Mouse (Mus musculus) lung, postnatal 0 days (tissue): ENCODE measurements around the gene Casd1. TPM values are rescaled to one million over a fixed set of nuclear protein-coding genes. Genes with fewer than 3 reads are reported as not detected.

Experiments
- ATAC-seq: fragments of 200-750 bp; cut with Nextera tagmentation; 2 replicates; pipeline ENCODE4 v1.8.0; 2017; ENCODE audit warnings: moderate library complexity
- DNase-seq: peaks from one replicate; pipeline ENCODE4 v3.0.0-alpha.2; 2016; ENCODE audit warnings: low spot score
- H3K27ac ChIP-seq: fragments of 300-500 bp; sonication (generic); 2 replicates; pipeline ENCODE4 v1.5.1; 2014; ENCODE audit warnings: antibody characterized with exemption, mild to moderate bottlenecking, low read length, mixed read lengths
- H3K27me3 ChIP-seq: fragments of 300-500 bp; sonication (generic); replicated peaks from 2 replicates; pipeline ENCODE4 v1.6.1; 2014; ENCODE audit warnings: low read length, mixed read lengths; ENCODE audit not compliant: insufficient read depth
- H3K36me3 ChIP-seq: fragments of 300-500 bp; sonication (generic); 2 replicates; pipeline ENCODE4 v1.6.1; 2014; ENCODE audit warnings: low read length, mixed read lengths; ENCODE audit not compliant: insufficient read depth
- H3K4me1 ChIP-seq: fragments of 300-500 bp; sonication (generic); 2 replicates; pipeline ENCODE4 v1.6.1; 2014; ENCODE audit warnings: antibody characterized with exemption, low read depth, low read length, mixed read lengths; ENCODE audit not compliant: insufficient read depth
- H3K4me2 ChIP-seq: fragments of 300-500 bp; sonication (generic); replicated peaks from 2 replicates; pipeline ENCODE4 v1.6.1; 2014; ENCODE audit warnings: low read depth, mild to moderate bottlenecking, low read length, moderate library complexity, mixed read lengths
- H3K4me3 ChIP-seq: fragments of 300-500 bp; sonication (generic); 2 replicates; pipeline ENCODE4 v1.5.1; 2014; ENCODE audit warnings: low read depth, low read length
- H3K9ac ChIP-seq: fragments of 300-500 bp; sonication (generic); replicated peaks from 2 replicates; pipeline ENCODE4 v1.6.1; 2014; ENCODE audit warnings: low read depth, mild to moderate bottlenecking
- H3K9me3 ChIP-seq: fragments of 300-500 bp; sonication (generic); 2 replicates; pipeline ENCODE4 v1.6.1; 2016; ENCODE audit warnings: low read length, mixed read lengths
- CTCF ChIP-seq: IDR thresholded peaks from 2 replicates; pipeline ENCODE4 v1.5.1; 2016; ENCODE audit warnings: antibody characterized with exemption, mild to moderate bottlenecking
- EP300 ChIP-seq: IDR thresholded peaks from 2 replicates; pipeline ENCODE4 v1.6.1; 2016; ENCODE audit warnings: antibody characterized with exemption, mild to moderate bottlenecking, control low read depth
- WGBS: fragments of 180-500 bp; shearing (Covaris S2); extraction: QIAGEN DNeasy Blood & Tissue Kit; methylation state at CpG from one replicate; pipeline ENCODE4 v1.1.7; 2014; 5-methylcytosine and 5-hydroxymethylcytosine counted together
- polyA plus RNA-seq: library from polyadenylated mRNA; unstranded; fragments of >200 nt; fragmentation: Nextera tagmentation; extraction: Ambion mirVana; gene quantifications from 2 replicates; pipeline ENCODE4 v1.2.1, GENCODE M21; 2015

Casd1 gene
- 18.4 and 21.7 TPM in 2 replicates for polyA plus RNA-seq

GRCm38 (mm10) chr6:4600658-4601296, at the start of gene Casd1:
Gene Casd1 (plus strand): TSS chr6:4600839.
- under 1% methylated on average over 35 of the region's 64 CpGs for WGBS
- no peaks in the 10 kb centered on the region for H3K9me3 ChIP-seq
- DNase-seq (peak; percentile 76), ATAC-seq (peak; percentile 84)
- no peak for TF ChIP-seq EP300
- TF ChIP-seq CTCF: 0 out of 2 replicates have a peak, but pooled peaks have one; percentile 2
- H3K4me1 ChIP-seq: peaks cover 3% of the 10 kb centered on the region; the same call in 1 of the 2 replicates
- H3K36me3 ChIP-seq: no peaks in the 10 kb centered on the region
- peak within 1 kb of the TSS; percentile 94 for H3K4me2 ChIP-seq
- peak within 1 kb of the TSS; percentile 96 for H3K9ac ChIP-seq
- H3K27ac ChIP-seq: peak within 1 kb of the TSS; percentile 95
- H3K4me3 ChIP-seq: peak within 1 kb of the TSS; percentile 88
- H3K27me3 ChIP-seq: no peaks in the 10 kb centered on the region

DNA sequence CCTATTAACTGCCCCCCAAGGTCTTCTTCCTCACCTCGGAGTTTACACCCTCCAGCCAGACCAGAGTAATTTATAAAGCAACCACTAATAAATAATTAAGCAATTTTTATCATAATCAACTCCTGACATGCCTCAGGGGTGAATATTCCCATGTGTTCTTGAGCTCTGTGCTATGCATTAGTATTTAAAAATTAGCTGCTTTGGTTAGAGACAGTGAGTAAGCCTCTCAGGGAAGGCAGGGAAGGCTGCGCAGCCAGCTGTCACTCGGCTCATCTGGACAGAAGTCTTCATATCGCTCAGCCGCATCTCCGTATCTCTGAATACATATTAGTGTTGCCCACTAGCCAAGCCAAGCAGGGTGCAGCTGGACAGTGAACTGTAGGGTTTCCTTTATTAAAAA, 45.3 kb upstream of the Casd1 start:
- Histone ChIP-seq H3K9ac (no peak overlapping the region), H3K27me3 (no peaks in the 10 kb centered on the region), H3K4me2 (no peak overlapping the region), H3K36me3 (no peaks in the 10 kb centered on the region), H3K9me3 (no peaks in the 10 kb centered on the region), H3K27ac (no peak overlapping the region), H3K4me1 (no peaks in the 10 kb centered on the region; the same call in 1 of the 2 replicates), H3K4me3 (no peak overlapping the region)
- WGBS: 69% methylated on average over 6 of the region's 6 CpGs
- ATAC-seq: no peak
- DNase-seq: no peak
- no peak for TF ChIP-seq EP300
- no peak for TF ChIP-seq CTCF

GRCm38 (mm10) chr6:4557086-4557485, 43.6 kb upstream of the Casd1 start:
- ATAC-seq (no peak), DNase-seq (no peak)
- TF ChIP-seq CTCF: no peak
- TF ChIP-seq EP300: no peak
- Histone ChIP-seq H3K27ac (no peak overlapping the region), H3K27me3 (no peaks in the 10 kb centered on the region), H3K9ac (no peak overlapping the region), H3K4me2 (no peak overlapping the region), H3K9me3 (no peaks in the 10 kb centered on the region), H3K36me3 (no peaks in the 10 kb centered on the region), H3K4me1 (no peaks in the 10 kb centered on the region; the same call in 1 of the 2 replicates), H3K4me3 (no peak overlapping the region)
- 67% methylated on average over 8 of the region's 8 CpGs for WGBS

DNA sequence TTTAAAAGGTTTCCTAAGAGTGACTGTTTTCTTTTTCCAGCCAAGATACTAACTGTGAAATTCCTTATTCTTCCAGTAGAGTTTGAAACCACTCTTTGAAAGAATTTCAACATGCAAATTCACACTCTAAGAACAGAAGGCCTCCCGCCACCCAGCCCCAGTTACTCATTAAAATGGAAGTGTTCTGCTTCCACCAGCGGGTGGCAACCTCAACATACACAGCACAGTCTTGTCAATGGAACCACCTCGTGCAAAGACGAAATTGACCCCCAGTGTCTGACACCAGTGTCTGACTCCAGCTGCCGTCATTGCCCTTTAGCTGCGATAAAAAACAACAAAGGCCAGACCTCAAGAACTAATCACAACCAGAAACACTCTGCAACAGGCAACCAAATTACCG, 43.0 kb upstream of the Casd1 start:
- peak; percentile 83 for ATAC-seq
- Histone ChIP-seq H3K9me3 (no peaks in the 10 kb centered on the region), H3K4me2 (no peak overlapping the region), H3K4me3 (no peak overlapping the region), H3K27me3 (no peaks in the 10 kb centered on the region), H3K4me1 (no peaks in the 10 kb centered on the region; the same call in 1 of the 2 replicates), H3K9ac (no peak overlapping the region), H3K36me3 (no peaks in the 10 kb centered on the region), H3K27ac (no peak overlapping the region)
- TF ChIP-seq CTCF (peak; percentile 79), EP300 (no peak)
- WGBS: 13% methylated on average over 7 of the region's 7 CpGs
- peak; percentile 84 for DNase-seq

GRCm38 (mm10) chr6:4561156-4561555, 39.5 kb upstream of the Casd1 start:
- Histone ChIP-seq H3K4me3 (no peak overlapping the region), H3K4me1 (no peaks in the 10 kb centered on the region; the same call in 1 of the 2 replicates), H3K27me3 (no peaks in the 10 kb centered on the region), H3K4me2 (no peak overlapping the region), H3K36me3 (no peaks in the 10 kb centered on the region), H3K9ac (no peak overlapping the region), H3K9me3 (no peaks in the 10 kb centered on the region), H3K27ac (no peak overlapping the region)
- 17% methylated on average over 11 of the region's 11 CpGs for WGBS
- no peak for TF ChIP-seq EP300
- DNase-seq (no peak), ATAC-seq (no peak)

- no peak for ATAC-seq
- H3K4me1 ChIP-seq: no peaks in the 10 kb centered on the region; the same call in 1 of the 2 replicates
- TF ChIP-seq CTCF: no peak
- no peak for TF ChIP-seq EP300
- no peak overlapping the region for H3K4me3 ChIP-seq
- no peaks in the 10 kb centered on the region for H3K27me3 ChIP-seq
- H3K36me3 ChIP-seq: no peaks in the 10 kb centered on the region
- no peak overlapping the region for H3K9ac ChIP-seq
- H3K4me2 ChIP-seq: no peak overlapping the region
- no peaks in the 10 kb centered on the region for H3K9me3 ChIP-seq
- H3K27ac ChIP-seq: no peak overlapping the region
- DNase-seq: no peak
Measured at GRCm38 (mm10) chr6:4561621-4562020, 39.0 kb upstream of the Casd1 start.
